Mouse (Mus musculus): ENCODE results near the gene Zfp654.

Gene Zfp654

GRCm38 (mm10) chr16:64852891-64853290 lies 1.4 kb upstream of the Zfp654 start:
- no peak for DNase-seq (ENCODE audit: low read depth, low spot score)

GRCm38 (mm10) chr16:64852441-64852871 lies 1.0 kb upstream of the Zfp654 start:
- DNase-seq (ENCODE audit: low read depth, low spot score): no peak

- no peak for DNase-seq (ENCODE audit: low read depth, low spot score)
Measured at GRCm38 (mm10) chr16:64851085-64851562, 328 bp downstream of the Zfp654 start.

GRCm38 (mm10) chr16:64850287-64851084 lies 966 bp downstream of the Zfp654 start:
- DNase-seq (ENCODE audit: low read depth, low spot score): no peak

- no peak for DNase-seq (ENCODE audit: low read depth, low spot score)
Measured at GRCm38 (mm10) chr16:64845947-64846346, 5.5 kb downstream of the Zfp654 start.

GRCm38 (mm10) chr16:64842374-64842729 lies 9.1 kb downstream of the Zfp654 start:
- no peak for DNase-seq (ENCODE audit: low read depth, low spot score)

- DNase-seq (ENCODE audit: low read depth, low spot score): no peak
Measured at GRCm38 (mm10) chr16:64841481-64842373, 9.7 kb downstream of the Zfp654 start.

- DNase-seq (ENCODE audit: low read depth, low spot score): no peak
Measured at GRCm38 (mm10) chr16:64836709-64837108, 14.7 kb downstream of the Zfp654 start.

- no peak for DNase-seq (ENCODE audit: low read depth, low spot score)
Measured at GRCm38 (mm10) chr16:64835996-64836545, 15.4 kb downstream of the Zfp654 start.

- no peak for DNase-seq (ENCODE audit: low read depth, low spot score)
Measured at GRCm38 (mm10) chr16:64830291-64830690, 21.2 kb downstream of the Zfp654 start.

GRCm38 (mm10) chr16:64824474-64824873 lies 27.0 kb downstream of the Zfp654 start:
- no peak for DNase-seq (ENCODE audit: low read depth, low spot score)

- no peak for DNase-seq (ENCODE audit: low read depth, low spot score)
Measured at GRCm38 (mm10) chr16:64823890-64824289, 27.6 kb downstream of the Zfp654 start.

- no peak for DNase-seq (ENCODE audit: low read depth, low spot score)
Measured at GRCm38 (mm10) chr16:64817094-64817765, 34.2 kb downstream of the Zfp654 start.

- DNase-seq (ENCODE audit: low read depth, low spot score): no peak
Measured at GRCm38 (mm10) chr16:64803041-64803440, 48.4 kb downstream of the Zfp654 start.

GRCm38 (mm10) chr16:64801638-64802037 lies 49.8 kb downstream of the Zfp654 start:
- no peak for DNase-seq (ENCODE audit: low read depth, low spot score)

GRCm38 (mm10) chr16:64800393-64800792 lies 51.1 kb downstream of the Zfp654 start:
- no peak for DNase-seq (ENCODE audit: low read depth, low spot score)

GRCm38 (mm10) chr16:64794802-64795201 lies 56.6 kb downstream of the Zfp654 start:
- no peak for DNase-seq (ENCODE audit: low read depth, low spot score)

- no peak for DNase-seq (ENCODE audit: low read depth, low spot score)
Measured at GRCm38 (mm10) chr16:64789706-64790105, 61.7 kb downstream of the Zfp654 start.

GRCm38 (mm10) chr16:64775516-64775915 lies 75.9 kb downstream of the Zfp654 start:
- DNase-seq (ENCODE audit: low read depth, low spot score): no peak

GRCm38 (mm10) chr16:64771431-64771818 lies 80.0 kb downstream of the Zfp654 start:
- DNase-seq (ENCODE audit: low read depth, low spot score): no peak
